Mouse (Mus musculus): Measurements from ENCODE around the gene Gm5286. TPM values are rescaled to one million over a fixed set of nuclear protein-coding genes. Genes with fewer than 3 reads are reported as not detected.

The Gm5286 gene
- polyA plus RNA-seq (2012; rRNA removed) = not detected in 2 replicates

DNA sequence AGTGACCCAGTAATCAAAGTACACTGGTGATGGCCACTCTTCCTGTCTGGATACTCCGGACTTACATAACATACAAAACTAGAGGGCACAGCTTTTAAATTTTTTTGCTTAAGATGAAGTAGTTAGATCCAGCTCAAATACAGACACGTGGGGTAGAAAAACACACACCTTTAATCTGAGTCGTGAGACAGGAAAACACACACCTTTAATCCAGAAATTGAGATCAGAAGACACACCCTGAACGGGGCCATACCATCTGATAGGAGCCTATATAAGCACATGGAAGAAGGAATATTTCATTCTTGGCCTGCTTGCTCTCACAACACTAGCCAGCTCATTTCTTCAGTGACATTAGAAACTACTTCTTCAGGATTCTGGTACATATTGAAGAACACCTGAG is at the start of gene Gm5286:
Gene Gm5286, plus strand, starts transcription at position 301 of the 400 bp plus-strand sequence.

DNA sequence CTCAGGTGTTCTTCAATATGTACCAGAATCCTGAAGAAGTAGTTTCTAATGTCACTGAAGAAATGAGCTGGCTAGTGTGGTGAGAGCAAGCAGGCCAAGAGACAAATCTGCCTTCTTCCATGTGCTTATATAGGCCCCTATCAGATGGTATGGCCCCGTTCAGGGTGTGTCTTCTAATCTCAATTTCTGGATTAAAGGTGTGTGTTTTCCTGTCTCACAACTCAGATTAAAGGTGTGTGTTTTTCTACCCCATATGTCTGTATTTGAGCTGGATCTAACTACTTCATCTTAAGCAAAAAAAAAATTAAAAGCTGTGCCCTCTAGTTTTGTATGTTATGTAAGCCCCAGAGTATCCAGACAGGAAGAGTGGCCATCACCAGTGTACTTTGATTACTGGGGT is 18.4 kb upstream of the Gm5286 start, which contains the start of gene Gm10696:
Gene Gm10696, minus strand, starts transcription at position 101 of the 400 bp plus-strand sequence.

Other genes starting within 250 kb of the Gm5286 start
- not detected in 2 replicates for gene Tdpoz5, start 235.4 kb upstream of the Gm5286 start, polyA plus RNA-seq (2012; rRNA removed)
- not detected in 2 replicates for gene Gm9125, start 141.8 kb upstream of the Gm5286 start, polyA plus RNA-seq (2012; rRNA removed)
- gene Gm10697, start 124.1 kb upstream of the Gm5286 start, polyA plus RNA-seq (2012; rRNA removed) = not detected in 2 replicates
- gene Gm10696, start 18.5 kb upstream of the Gm5286 start, polyA plus RNA-seq (2012; rRNA removed) = not detected in 2 replicates
- gene Gm4778, start 67.3 kb downstream of the Gm5286 start, polyA plus RNA-seq (2012; rRNA removed) = not detected in 2 replicates
- gene Them4, start 113.4 kb downstream of the Gm5286 start, polyA plus RNA-seq (2012; rRNA removed) = 3.6 and 6.6 TPM in 2 replicates
- gene Them5, start 145.4 kb downstream of the Gm5286 start, polyA plus RNA-seq (2012; rRNA removed) = 0.12 and 0.19 TPM in 2 replicates
- gene C2cd4d, start 165.7 kb downstream of the Gm5286 start, polyA plus RNA-seq (2012; rRNA removed) = 0.28 and 0.48 TPM in 2 replicates
- gene Rorc, start 176.1 kb downstream of the Gm5286 start, polyA plus RNA-seq (2012; rRNA removed) = 0.36 and 0.53 TPM in 2 replicates
- 0.25 and 0.41 TPM in 2 replicates for gene Lingo4, start 201.8 kb downstream of the Gm5286 start, polyA plus RNA-seq (2012; rRNA removed)
- gene Tdrkh, start 216.6 kb downstream of the Gm5286 start, polyA plus RNA-seq (2012; rRNA removed) = 14.2 and 25.3 TPM in 2 replicates
- gene Mrpl9, start 246.6 kb downstream of the Gm5286 start, polyA plus RNA-seq (2012; rRNA removed) = 60.7 and 69.7 TPM in 2 replicates
- 0.23 and 0.27 TPM in 2 replicates for gene Oaz3, start 247.2 kb downstream of the Gm5286 start, polyA plus RNA-seq (2012; rRNA removed)

All from central nervous system, embryonic 11.5 days (tissue).